Comparison of ENCODE assay signal across 13 mouse cellular contexts in genomic region chr16:7982816-7983215, GRCm38 (mm10).
A peak's percentile ranks its signal among the peaks of the same experiment; 100 is the strongest.
DNase-seq lines count a peak whose midpoint lies in the region; ATAC-seq and TF ChIP-seq lines count a peak whose summit lies in the region.
"Had no signal": no experiment of that assay in that cellular context is flagged by ENCODE, and none has a peak within 500 bp of the region (broad histone marks: within the 10 kb centered on the region; RNA-seq: fewer than 3 reads in every experiment).

No protein-coding gene starts in this region.

- TF ChIP-seq CTCF in cerebellum, adult 2 months (IDR thresholded peaks at IDR 0.05; ENCODE audit: borderline replicate concordance, insufficient read depth, low read depth, low read length), result no peak

- no peak for TF ChIP-seq POLR2A in cerebellum, adult 2 months (IDR thresholded peaks at IDR 0.05; ENCODE audit: borderline replicate concordance, insufficient read depth, low read length)

- H3K9me3 ChIP-seq in forebrain, embryonic 16.5 days (ENCODE audit: control insufficient read depth, low read length), result no peaks in the 10 kb centered on the region
- H3K9me3 ChIP-seq in forebrain, embryonic 11.5 days (ENCODE audit: control insufficient read depth, low read length), result no peaks in the 10 kb centered on the region
- H3K9me3 ChIP-seq in midbrain, embryonic 13.5 days, result no peaks in the 10 kb centered on the region
- no peaks in the 10 kb centered on the region for H3K9me3 ChIP-seq in midbrain, embryonic 10.5 days (replicated peaks)
- no peaks in the 10 kb centered on the region for H3K9me3 ChIP-seq in midbrain, embryonic 15.5 days
- H3K9me3 ChIP-seq: heart, embryonic 15.5 days had no signal

- H3K4me2 ChIP-seq in forebrain, embryonic 16.5 days (ENCODE audit: low read length), result no peak overlapping the region
- no peak overlapping the region for H3K4me2 ChIP-seq in forebrain, embryonic 11.5 days (ENCODE audit: low read depth, low read length, severe bottlenecking)
- peak overlapping the region; percentile 23 for H3K4me2 ChIP-seq in midbrain, embryonic 13.5 days (replicated peaks)
- H3K4me2 ChIP-seq in midbrain, embryonic 15.5 days, result peak overlapping the region; percentile 16
- H3K4me2 ChIP-seq: heart, embryonic 15.5 days had no signal

- no peak overlapping the region for H3K27ac ChIP-seq in forebrain, embryonic 16.5 days (ENCODE audit: low read length)
- no peak overlapping the region for H3K27ac ChIP-seq in forebrain, embryonic 11.5 days (ENCODE audit: low read depth, low read length)
- 0 out of 2 replicates have a peak overlapping the region, but pooled peaks have one; percentile 39 for H3K27ac ChIP-seq in midbrain, embryonic 13.5 days
- no peak overlapping the region for H3K27ac ChIP-seq in midbrain, embryonic 10.5 days (replicated peaks)
- no peak overlapping the region for H3K27ac ChIP-seq in midbrain, embryonic 15.5 days
- H3K27ac ChIP-seq in cerebellum, adult 2 months (ENCODE audit: insufficient read depth, low read length), result no peak overlapping the region
- H3K27ac ChIP-seq: heart, embryonic 15.5 days had no signal

- no peak for DNase-seq in forebrain, embryonic 11.5 days (ENCODE audit: low spot score)
- DNase-seq in midbrain, embryonic 10.5 days (ENCODE audit: low spot score), result no peak
- peak; percentile 16 for DNase-seq in ZHBTc4 (ENCODE audit: low read depth, low spot score)
- DNase-seq in cerebellum, adult 2 months, result no peak
- no peak for DNase-seq in cerebellum, adult 9-11 months
- DNase-seq: cerebellum, adult 8-10 months; heart, adult 18-20 months; layer of hippocampus, postnatal 36 days; lung, postnatal 4 days had no signal

- no peak overlapping the region for H3K9ac ChIP-seq in forebrain, embryonic 16.5 days (replicated peaks; ENCODE audit: low read depth, low read length)
- no peak overlapping the region for H3K9ac ChIP-seq in forebrain, embryonic 11.5 days (ENCODE audit: low read length)
- H3K9ac ChIP-seq in midbrain, embryonic 13.5 days (replicated peaks), result no peak overlapping the region
- H3K9ac ChIP-seq in midbrain, embryonic 15.5 days, result no peak overlapping the region
- H3K9ac ChIP-seq: heart, embryonic 15.5 days had no signal

- no peaks in the 10 kb centered on the region for H3K27me3 ChIP-seq in forebrain, embryonic 16.5 days (replicated peaks; ENCODE audit: control insufficient read depth, insufficient read depth, low read length)
- H3K27me3 ChIP-seq in forebrain, embryonic 11.5 days (ENCODE audit: control insufficient read depth, insufficient read depth, low read length), result no peaks in the 10 kb centered on the region
- no peaks in the 10 kb centered on the region for H3K27me3 ChIP-seq in midbrain, embryonic 13.5 days
- no peaks in the 10 kb centered on the region for H3K27me3 ChIP-seq in midbrain, embryonic 10.5 days (ENCODE audit: low read depth, poor library complexity, severe bottlenecking)
- H3K27me3 ChIP-seq in midbrain, embryonic 15.5 days (replicated peaks), result no peaks in the 10 kb centered on the region
- no peaks in the 10 kb centered on the region for H3K27me3 ChIP-seq in cerebellum, adult 2 months (ENCODE audit: control insufficient read depth, insufficient read depth, low read length)
- H3K27me3 ChIP-seq: heart, embryonic 15.5 days had no signal

- no peaks in the 10 kb centered on the region for H3K4me1 ChIP-seq in forebrain, embryonic 16.5 days (replicated peaks; ENCODE audit: control insufficient read depth, insufficient read depth, low read length)
- H3K4me1 ChIP-seq in forebrain, embryonic 11.5 days (replicated peaks; ENCODE audit: control insufficient read depth, insufficient read depth, low read length), result no peaks in the 10 kb centered on the region
- peaks cover 13% of the 10 kb centered on the region for H3K4me1 ChIP-seq in midbrain, embryonic 13.5 days (replicated peaks)
- no peaks in the 10 kb centered on the region for H3K4me1 ChIP-seq in midbrain, embryonic 10.5 days
- peaks cover 10% of the 10 kb centered on the region for H3K4me1 ChIP-seq in midbrain, embryonic 15.5 days
- no peaks in the 10 kb centered on the region for H3K4me1 ChIP-seq in cerebellum, adult 2 months (ENCODE audit: control insufficient read depth, insufficient read depth, low read length)
- H3K4me1 ChIP-seq: heart, embryonic 15.5 days had no signal

- WGBS in forebrain, embryonic 16.5 days, result 35% methylated on average over 10 of the region's 10 CpGs
- WGBS in forebrain, embryonic 11.5 days, result 58% methylated on average over 10 of the region's 10 CpGs
- 39% methylated on average over 10 of the region's 10 CpGs for WGBS in midbrain, embryonic 13.5 days
- 63% methylated on average over 10 of the region's 10 CpGs for WGBS in midbrain, embryonic 10.5 days
- 34% methylated on average over 10 of the region's 10 CpGs for WGBS in midbrain, embryonic 15.5 days
- WGBS in cerebellum, adult 2 months, result 58% methylated on average over 10 of the region's 10 CpGs

- no peak overlapping the region for H3K4me3 ChIP-seq in forebrain, embryonic 16.5 days (replicated peaks; ENCODE audit: low read length)
- no peak overlapping the region for H3K4me3 ChIP-seq in forebrain, embryonic 11.5 days (ENCODE audit: low read depth, low read length)
- no peak overlapping the region for H3K4me3 ChIP-seq in midbrain, embryonic 13.5 days (replicated peaks)
- no peak overlapping the region for H3K4me3 ChIP-seq in midbrain, embryonic 10.5 days
- H3K4me3 ChIP-seq in midbrain, embryonic 15.5 days, result no peak overlapping the region
- H3K4me3 ChIP-seq in cerebellum, adult 2 months (replicated peaks; ENCODE audit: insufficient read depth, low read depth, low read length), result no peak overlapping the region
- H3K4me3 ChIP-seq: heart, embryonic 15.5 days had no signal

- no peaks in the 10 kb centered on the region for H3K36me3 ChIP-seq in forebrain, embryonic 16.5 days (ENCODE audit: control insufficient read depth, insufficient read depth)
- H3K36me3 ChIP-seq in forebrain, embryonic 11.5 days (ENCODE audit: control insufficient read depth, insufficient read depth, low read length), result no peaks in the 10 kb centered on the region
- no peaks in the 10 kb centered on the region for H3K36me3 ChIP-seq in midbrain, embryonic 13.5 days
- no peaks in the 10 kb centered on the region for H3K36me3 ChIP-seq in midbrain, embryonic 10.5 days
- no peaks in the 10 kb centered on the region for H3K36me3 ChIP-seq in midbrain, embryonic 15.5 days (replicated peaks)
- H3K36me3 ChIP-seq: heart, embryonic 15.5 days had no signal

- ATAC-seq in forebrain, embryonic 16.5 days, result 0 out of 2 replicates have a peak, but pooled peaks have one; percentile 28
- no peak for ATAC-seq in forebrain, embryonic 11.5 days (replicated peaks; ENCODE audit: low FRiP score)
- 0 out of 2 replicates have a peak, but pooled peaks have one; percentile 27 for ATAC-seq in midbrain, embryonic 13.5 days
- ATAC-seq in midbrain, embryonic 15.5 days (replicated peaks), result 0 out of 2 replicates have a peak, but pooled peaks have one; percentile 45

Comparison
In these comparisons a context has a peak if more than half of its experiments do, and no peak if none do; other contexts are left out.
1. H3K4me2 ChIP-seq: peak in midbrain, embryonic 13.5 days (single experiment) and midbrain, embryonic 15.5 days (single experiment); none in forebrain, embryonic 16.5 days (single experiment) and forebrain, embryonic 11.5 days (single experiment).